Mouse (Mus musculus): ENCODE data around the gene Ldb3.

DNA sequence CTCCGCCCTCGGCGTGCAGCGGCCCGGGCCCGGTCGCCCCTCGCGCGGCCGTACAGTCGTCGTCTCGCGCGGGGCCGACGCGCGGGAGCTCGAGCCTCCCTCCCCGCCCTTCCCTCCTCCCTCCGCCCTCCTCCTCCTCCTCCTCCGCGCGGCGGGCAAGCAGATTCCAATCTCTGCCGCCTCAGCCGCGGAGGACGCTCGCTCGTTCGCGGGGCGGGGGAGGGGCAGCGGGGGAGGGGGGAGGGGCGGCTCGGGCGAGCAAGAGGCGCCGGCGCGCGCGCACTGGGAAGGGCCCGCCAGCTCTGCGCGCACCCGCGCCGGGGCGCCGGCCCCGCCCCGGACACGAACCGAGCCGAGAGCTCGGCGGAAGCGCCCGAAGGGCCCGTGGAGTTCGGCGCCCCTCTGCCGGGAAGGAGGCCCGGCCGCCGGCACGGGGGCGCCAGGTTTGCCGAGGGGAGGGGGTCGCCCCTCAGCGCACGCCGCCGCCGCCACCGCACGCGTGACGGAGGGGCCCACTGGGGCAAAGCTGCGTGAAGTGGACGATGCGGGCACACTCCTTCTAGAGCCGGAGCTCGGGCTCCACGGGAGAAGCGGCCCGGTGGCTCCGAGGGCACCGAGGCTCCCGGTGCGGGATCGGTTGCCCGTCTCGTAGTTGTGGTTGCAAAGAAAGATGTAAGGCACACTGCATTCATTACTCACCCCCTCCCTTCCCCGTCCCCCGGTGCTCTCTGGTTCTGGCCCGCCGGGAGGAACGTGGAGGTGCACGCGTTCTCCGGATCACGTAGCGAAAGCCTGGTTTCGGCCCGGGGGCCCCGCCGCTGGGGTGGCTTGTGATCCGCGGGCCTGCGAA lies 85.8 kb downstream of the Ldb3 start:
- TF ChIP-seq CTCF (IDR thresholded peaks at IDR 0.05; ENCODE audit: borderline replicate concordance, extremely low read depth, insufficient read depth, insufficient read length) = no peak
- TF ChIP-seq POLR2A (IDR thresholded peaks at IDR 0.05; ENCODE audit: borderline replicate concordance, extremely low read depth, insufficient read depth, insufficient read length, poor library complexity, severe bottlenecking) = peak; percentile 97

Data from brain, embryonic 14.5 days (tissue).